Mouse (Mus musculus) layer of hippocampus, postnatal 10 days (tissue): ENCODE data around the gene Gm17660. TPM values are rescaled to one million over a fixed set of nuclear protein-coding genes. Genes with fewer than 3 reads are reported as not detected.

Experiments used
- DNase-seq, 2 experiments: peaks; one replicate each; pipeline ENCODE4 v3.0.0; 2021; ENCODE audit warnings: low spot score in 2 of 2
- total RNA-seq, 2 experiments: library from RNA; stranded (reverse); gene quantifications; 2 replicates each; pipeline ENCODE4 v1.2.3; 2021

Gene Gm17660
- total RNA-seq, 2 experiments from 2014 or later = not detected

- no peak for DNase-seq
These were observed 8.0 kb upstream of the Gm17660 start for GRCm38 (mm10) chr5:104085366-104085765.

- no peak for DNase-seq
These were observed 3.3 kb upstream of the Gm17660 start for GRCm38 (mm10) chr5:104080736-104081135.

- DNase-seq = no peak
These were observed 1.0 kb downstream of the Gm17660 start for GRCm38 (mm10) chr5:104076361-104076760.

GRCm38 (mm10) chr5:104074388-104074787 is 3.0 kb downstream of the Gm17660 start:
- peak; percentile 74 to 84 for DNase-seq

DNA sequence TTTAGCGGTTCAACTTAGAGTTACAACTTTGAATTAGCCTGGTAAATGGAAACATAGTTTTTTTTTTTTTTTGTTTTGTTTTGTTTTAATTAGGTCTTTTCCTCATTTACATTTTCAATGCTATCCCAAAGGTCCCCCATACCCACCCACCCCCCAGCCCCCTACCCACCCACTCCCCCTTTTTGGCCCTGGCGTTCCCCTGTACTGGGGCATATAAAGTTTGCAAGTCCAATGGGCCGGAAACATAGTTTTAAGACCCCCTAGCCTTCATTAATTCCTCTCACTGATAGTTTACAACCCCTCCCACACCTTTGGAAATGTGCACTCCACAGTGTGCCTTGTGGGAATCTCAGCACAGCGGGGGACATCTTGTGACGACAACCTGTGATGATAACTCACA is 3.8 kb downstream of the Gm17660 start:
- DNase-seq = no peak

- DNase-seq = no peak
These were observed 5.0 kb downstream of the Gm17660 start for GRCm38 (mm10) chr5:104072272-104072886.

GRCm38 (mm10) chr5:104071048-104071447 is 6.4 kb downstream of the Gm17660 start:
- no peak for DNase-seq

DNA sequence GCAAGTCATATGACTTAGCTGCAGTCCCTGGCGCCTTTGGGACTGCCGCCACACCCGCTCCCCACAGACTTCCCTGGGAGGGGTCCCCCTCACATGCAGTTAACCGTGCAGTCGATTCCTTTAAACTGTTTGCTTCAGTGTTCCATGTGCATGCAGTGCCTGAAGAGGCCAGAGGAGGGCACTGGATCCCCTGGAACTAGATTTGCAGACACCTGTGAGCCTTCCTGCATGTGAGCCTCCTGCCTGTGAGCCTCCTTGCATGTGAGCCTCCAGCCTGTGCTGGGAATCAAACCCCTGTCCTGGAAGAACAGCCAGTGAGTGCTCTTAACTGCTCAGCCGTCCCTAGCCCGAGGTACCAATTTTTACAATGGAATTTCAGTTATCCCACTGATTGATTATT is 8.7 kb downstream of the Gm17660 start:
- peak; percentile 41 to 56 for DNase-seq

GRCm38 (mm10) chr5:104062773-104063551 is 14.4 kb downstream of the Gm17660 start:
- DNase-seq = no peak

DNA sequence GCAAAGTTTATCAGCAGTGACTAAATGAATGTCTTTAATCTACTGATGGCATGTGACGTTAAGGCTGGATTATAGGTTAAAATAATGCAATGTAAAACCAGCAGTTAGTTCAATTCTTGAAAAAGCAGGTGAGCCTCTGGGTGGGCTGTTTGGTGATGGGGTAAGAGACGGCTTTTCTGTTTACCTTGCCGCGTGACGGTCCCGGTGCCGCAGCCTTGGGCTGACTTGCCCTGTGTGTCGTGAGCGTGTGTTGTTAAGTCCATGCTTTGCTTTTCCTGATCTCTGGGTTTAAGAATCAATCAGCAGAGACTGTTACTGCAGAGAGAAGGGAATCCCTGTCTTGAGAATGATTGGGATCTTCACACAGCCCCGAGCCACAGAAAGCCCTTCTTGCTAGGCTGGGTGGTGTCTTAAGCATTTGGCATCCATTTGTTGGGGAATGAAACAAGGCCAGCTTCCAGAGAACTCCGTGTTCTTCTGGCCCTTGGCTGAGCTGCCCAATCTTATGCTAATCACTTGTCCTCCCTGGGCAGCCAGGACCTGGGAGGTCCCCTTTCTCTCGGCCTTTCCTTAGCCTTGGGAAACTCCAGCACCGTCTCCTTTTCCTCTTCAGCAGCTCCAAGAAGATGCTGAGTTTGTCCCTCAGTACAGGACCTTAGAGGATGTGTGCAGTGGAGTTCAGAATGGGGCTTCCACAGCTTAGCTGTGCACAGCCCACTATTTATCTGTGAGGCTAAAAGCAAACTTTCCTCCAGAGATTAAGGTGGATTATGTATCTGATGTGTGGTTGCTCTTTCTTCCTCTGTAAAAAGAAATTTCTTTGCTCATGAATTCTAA is 15.3 kb downstream of the Gm17660 start:
- DNase-seq = no peak

DNA sequence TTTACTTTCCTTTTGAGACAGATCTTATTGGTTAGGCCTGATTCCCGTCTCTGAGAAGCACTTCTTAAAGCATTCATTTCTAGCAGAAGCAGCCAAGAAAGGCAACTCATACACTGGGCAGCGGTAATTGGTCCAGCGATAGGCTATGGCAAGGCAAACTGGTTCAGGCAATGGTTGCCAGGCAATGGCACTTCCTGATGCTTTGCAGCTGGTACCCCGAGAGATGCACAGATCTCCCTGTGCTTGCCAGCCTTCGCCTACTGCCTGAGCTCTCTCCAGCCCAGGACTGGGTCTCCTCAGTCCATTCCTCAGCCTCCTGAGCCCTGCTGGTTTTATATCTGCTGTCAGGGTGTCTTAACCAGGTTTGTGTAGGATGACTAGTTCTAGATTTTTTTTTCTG is 17.0 kb downstream of the Gm17660 start:
- DNase-seq = no peak

- DNase-seq = no peak
These were observed 17.8 kb downstream of the Gm17660 start for GRCm38 (mm10) chr5:104059628-104060027.

DNA sequence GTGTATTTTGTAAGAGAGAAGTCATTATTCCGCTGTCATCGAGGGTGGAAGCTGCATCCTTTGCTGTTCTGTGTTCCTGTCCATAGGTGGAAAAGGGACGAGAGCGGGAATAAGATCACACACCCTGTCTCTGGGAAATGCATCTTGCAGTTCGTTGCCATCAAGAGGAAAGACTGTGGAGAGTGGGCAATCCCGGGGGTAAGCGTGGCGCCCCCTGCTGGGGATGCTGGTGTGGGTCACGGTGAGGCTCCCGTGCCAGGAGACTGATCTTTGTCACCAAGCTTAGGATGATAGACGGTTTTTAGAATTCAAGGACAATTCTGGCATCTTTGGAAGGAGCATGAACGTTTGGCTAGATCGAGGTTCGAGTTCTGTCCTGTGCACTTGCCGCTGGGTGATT is 19.4 kb downstream of the Gm17660 start:
- DNase-seq = peak; percentile 50 to 61

DNA sequence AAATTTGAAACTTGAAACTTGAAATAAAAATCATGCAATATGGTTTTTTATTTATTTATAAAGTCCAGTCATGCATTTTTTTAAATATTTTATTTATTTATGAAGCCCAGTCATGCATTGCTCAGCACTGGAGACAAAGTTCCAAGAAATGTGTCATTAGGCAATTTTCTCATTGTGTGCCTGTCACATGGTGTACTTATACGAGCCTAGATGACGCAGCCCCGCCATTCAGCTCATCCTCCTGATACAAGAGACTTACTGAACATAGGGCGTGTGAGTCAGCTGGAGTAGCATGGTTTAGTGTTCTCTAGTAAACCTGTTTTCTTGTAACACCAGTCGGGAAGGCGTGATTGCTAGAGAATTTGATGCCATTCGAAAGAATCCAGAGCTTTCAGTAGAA is 21.1 kb downstream of the Gm17660 start:
- no peak for DNase-seq

DNA sequence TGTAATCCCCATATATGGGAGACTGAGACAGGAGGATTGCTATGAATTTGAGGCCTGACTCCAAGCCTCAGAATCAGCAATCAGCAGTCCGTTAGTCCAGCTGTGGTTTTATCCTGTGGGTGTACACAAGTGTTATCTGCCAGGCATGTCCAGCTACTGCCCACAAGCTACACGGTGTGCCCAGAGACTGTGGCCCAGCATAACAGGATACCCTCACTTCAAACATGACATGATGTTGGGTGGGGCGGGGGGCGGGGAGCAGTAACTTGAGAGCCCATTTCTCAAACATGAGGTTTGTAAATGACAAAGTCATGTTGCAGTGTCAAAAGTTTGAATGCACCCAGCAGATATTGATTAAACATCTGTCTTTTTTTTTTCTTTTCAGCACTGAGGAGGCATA is 21.6 kb downstream of the Gm17660 start:
- DNase-seq = no peak

- no peak for DNase-seq
These were observed 22.5 kb downstream of the Gm17660 start for GRCm38 (mm10) chr5:104054938-104055337.

- no peak for DNase-seq
These were observed 24.5 kb downstream of the Gm17660 start for GRCm38 (mm10) chr5:104052956-104053355.

GRCm38 (mm10) chr5:104048139-104048538 is 29.3 kb downstream of the Gm17660 start:
- DNase-seq = no peak

DNA sequence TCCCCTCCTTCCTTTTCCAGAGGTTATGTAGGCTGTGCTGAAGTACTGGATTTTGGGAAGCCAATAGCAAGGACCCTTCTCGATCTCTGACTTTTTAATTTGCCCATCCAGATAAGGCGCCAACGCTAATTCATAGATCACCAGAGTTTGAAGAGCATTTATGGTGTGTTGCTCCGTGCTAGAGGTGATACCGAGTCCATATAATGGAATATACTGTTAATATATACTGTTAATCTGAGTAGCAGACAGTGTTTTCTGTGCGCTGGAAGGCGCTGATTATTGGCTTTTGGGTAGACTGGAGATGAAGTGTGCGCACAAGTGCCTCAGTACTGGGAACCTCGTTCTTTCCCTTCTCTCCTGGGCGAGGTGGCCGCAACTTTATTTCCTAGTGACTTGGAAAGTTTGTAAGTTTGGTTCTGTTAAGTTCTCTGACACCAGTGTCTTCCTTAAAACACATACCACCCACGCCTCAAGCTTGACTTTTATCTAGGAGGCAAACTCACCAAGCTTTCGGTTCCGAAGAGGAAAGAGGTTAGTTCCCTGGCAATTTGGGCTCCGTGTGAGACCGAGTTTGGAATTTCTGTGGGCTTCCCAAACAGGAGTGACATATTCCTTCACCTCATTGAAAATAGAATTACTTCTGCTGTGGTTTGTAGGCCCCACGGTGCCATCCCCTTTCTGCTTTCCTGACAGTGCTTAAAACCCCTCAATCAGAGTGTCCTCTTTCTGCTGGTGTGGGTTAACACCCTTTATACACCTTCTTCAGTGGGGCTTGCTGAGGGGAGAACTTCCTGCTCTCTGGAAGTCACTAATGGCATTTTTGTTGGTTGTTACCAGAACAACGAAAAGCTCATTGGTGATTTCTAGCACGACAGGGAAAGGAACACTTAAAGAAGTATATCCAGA is 30.0 kb downstream of the Gm17660 start:
- peak in 1 of 2 experiments; percentile 36 for DNase-seq

DNA sequence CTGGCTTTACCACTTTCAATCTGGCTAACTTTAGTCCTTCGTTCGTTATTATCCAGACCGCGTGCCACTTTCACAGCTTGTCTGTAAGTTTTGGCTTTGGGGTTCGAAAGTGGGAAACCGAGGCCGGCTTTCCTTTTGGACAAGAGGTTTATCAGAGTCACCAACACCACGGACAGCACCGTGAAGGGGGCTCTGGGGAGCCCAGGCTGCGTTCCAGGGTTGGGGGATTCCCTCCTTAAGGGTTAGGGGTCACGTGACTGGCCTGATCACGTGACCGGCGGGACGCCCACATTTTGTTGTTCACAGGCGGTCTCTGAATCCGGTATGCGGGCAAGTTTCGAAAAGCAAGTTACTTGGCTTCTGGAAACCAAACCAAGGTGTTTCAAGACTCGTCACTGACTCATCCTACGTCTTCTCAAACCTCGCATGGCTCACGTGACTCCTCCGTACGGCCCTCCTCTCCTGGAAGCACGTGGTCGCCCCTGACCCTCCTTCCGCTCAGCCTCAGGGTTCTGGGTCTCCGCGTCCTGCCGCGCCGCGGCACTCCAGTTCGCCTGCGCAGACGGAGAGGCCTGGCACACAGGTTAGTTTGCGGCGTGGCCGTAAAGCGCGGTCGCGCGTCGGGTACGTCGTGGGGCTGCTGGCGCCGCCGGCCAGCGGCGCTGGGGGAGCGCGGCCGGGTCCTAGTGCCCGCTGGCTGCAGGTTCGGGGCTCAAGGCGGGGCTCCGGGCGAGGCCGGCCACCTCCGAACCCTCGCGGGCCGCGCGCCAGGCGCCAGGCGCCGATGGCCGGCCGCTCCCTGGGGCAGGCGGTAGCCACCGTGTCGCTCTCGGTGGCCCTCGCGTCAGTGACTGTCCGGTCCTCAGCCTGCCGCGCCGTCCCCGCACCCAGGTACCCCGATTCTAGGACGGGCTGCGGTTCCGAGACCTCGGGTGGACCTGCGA is 30.9 kb downstream of the Gm17660 start, which contains the start of gene Nudt9:
TSS of gene Nudt9 (plus strand) at position 51 of the 944 bp plus-strand sequence.
- peak; percentile 97 for DNase-seq
